Mouse (Mus musculus) urinary bladder, postnatal 10 days (tissue): Measurements from ENCODE around the gene Tubgcp5.

Experiments used
- DNase-seq: peaks from one replicate; pipeline ENCODE4 v3.0.0; 2022; ENCODE audit warnings: low spot score

The Tubgcp5 gene

DNA sequence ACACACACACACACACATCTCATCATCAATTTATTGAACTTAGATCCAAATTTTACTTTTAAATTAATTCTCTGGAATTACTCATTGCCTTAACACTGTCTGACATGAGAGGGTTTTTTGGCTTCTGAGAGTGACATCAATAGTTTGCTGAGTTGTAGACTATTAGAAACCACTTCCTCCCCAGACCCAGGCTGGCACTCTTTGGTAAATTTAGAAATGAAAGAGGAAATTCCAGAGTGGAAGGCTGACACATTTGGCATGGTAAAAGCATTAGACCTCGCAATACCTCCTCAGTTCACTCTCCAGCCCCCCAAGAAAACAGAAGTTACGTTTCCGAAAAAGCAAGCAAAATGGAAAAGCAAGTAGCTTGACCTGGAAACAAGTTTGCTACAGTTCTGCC is 58.8 kb downstream of the Tubgcp5 start:
- DNase-seq: no peak

DNA sequence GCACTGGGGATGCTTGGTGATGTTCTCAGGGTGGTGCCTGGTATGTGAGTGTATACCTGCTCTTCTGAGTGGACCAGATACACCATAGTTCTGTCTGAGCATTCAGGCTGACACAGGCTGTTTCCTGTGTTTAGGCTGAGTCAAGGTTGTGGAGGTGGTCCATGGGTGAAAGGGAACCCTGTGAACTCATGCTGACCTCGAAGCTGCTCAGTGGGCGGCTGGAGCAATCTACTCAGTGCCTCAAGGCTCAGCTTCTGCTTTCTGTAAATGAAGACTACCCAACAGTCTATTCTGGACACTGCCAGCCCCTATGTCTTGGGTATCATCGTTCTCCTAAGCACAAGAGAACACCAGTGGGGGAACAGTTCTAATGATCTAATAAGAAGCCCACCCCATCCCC is 61.6 kb downstream of the Tubgcp5 start:
- no peak for DNase-seq

DNA sequence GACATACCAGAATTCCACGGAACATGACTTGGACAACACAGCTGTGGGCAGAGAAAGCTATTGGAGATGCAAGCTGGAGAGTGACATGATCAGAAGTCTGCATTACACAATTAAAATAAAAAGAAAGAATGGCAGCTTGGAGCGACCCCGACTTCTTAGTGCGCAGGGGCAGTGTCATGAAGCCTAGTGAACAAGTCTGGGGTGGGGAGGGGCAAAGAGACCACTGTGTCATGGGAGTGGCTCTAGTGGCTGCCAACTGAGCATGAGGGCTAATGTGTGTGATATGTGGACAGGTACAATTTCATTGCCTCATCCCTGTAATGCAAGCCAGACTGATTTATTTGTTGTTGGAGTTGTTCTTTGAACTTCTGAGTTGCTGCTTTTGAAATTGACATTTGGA is 62.8 kb downstream of the Tubgcp5 start:
- DNase-seq: no peak

DNA sequence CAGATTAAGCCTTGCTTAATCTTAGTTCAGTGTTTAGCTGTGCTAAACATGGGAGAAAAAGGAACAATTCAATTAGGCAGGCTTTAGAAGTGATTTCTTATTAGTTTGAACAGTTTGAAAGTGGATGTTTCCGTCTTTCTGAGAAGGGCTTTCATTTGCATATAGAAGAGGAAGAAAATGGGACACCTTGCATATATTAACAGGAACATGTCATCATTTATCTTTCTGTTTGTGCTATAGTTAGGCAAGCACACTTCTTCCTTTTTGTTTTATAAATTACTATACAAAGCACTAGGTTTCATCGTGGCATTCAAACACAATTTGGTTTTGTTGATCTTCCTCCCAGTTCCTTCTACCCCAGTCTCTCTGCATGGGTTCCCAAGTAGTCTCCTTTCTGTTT is 63.8 kb downstream of the Tubgcp5 start:
- no peak for DNase-seq

DNA sequence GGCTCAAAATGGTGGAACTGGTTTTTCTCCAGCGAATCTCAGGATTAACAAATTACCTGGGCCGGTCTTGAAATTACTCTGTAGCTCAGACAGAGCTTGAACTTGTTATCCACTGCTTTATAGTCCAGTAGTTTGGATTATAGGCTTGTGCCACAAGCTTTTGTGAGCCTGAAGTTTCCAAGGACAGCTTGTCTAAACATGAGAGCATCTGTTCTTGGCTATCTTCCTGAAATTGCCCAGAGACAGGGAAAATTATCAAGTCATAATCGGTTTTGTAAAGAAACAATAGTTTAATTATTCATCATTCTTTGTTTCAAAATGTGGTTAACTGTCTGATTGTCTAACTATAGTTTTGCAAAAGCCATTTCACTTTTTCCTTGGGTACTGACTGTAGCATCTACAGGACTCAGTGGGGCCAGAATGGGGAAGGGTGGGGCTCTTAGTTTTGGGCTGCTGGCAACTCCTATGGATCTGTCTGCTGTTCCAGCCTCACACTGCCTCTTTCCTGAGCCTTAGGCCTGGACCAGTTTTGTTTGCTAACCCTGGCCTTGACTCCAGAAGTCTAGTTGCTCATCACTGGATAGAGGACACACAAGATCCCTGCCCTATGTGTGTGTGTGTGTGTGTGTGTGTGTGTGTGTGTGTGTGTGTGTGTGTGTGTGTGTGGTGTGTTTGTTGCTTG is 65.0 kb downstream of the Tubgcp5 start:
- DNase-seq: no peak

DNA sequence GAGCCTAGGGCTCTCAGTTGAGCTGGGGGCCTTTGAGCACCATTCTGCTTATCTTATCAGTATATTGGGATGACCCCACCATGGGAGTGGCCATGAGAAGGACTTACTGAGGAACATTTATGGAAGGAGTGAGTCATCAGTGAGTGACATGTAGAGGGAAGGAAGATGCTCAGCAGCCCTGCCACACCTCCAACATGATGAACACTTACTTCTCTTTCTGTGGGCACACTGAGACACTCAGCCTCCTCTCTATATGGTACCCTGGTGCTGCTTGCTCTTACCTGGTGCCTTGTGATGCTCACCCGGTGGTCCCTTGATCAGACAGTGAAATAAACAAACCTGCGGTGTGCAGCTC is 65.5 kb downstream of the Tubgcp5 start:
- DNase-seq: no peak

DNA sequence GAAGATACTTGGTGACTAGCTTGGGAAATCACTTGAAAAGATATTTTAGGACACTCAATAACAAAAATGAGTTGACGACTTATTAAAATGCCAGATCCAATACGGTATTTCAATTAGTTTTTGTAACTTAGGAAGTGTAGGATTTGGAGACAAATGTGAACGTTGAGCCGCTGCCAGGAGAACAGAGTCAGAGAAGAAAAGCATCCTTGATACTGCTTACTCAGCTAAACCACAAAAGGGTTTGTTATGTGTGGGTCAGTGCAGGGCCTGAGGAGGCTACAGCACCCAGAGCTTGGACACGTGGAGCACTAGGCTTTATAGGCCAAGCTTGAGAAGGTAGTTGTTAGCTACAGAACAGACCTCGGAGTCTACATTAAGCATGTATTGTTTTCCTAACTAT is 66.0 kb downstream of the Tubgcp5 start:
- no peak for DNase-seq

DNA sequence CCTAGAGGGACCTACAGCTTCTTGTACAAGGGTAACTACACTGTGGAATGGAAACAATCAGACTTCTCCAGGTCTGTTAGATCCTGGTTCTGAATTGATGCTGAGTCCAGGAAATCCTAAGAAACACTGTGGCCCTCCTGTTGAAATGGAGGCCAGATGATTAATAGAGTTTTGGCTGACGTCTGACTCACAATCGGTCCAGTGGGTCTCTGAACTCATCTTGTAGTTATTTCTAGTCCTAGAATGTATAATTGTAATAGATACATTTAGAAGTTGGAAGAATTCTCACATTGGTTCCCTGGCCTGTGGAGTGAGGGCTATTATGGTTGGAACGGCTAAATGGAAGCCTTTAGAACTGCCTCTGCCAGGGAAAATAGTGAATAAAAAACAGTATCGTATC is 67.2 kb downstream of the Tubgcp5 start:
- no peak for DNase-seq

DNA sequence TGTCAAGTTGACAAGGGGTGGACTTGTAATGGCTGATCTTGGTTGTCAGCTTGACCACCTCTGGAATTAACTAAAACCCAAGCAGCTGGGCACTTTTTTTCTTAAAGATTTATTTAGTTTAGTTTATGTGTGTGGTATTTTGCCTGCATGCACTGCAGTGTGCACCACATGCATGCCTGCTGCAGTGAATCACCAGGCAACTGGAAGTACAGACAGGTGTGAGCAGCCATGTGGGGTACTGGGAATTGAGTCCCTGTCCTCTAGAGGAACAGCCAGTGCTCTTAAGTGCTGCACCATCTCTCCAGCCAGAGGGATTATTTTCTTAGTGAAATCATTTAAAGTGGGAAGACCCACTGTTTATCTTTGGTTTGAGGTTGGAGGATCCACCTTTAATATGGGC is 71.1 kb downstream of the Tubgcp5 start:
- no peak for DNase-seq

DNA sequence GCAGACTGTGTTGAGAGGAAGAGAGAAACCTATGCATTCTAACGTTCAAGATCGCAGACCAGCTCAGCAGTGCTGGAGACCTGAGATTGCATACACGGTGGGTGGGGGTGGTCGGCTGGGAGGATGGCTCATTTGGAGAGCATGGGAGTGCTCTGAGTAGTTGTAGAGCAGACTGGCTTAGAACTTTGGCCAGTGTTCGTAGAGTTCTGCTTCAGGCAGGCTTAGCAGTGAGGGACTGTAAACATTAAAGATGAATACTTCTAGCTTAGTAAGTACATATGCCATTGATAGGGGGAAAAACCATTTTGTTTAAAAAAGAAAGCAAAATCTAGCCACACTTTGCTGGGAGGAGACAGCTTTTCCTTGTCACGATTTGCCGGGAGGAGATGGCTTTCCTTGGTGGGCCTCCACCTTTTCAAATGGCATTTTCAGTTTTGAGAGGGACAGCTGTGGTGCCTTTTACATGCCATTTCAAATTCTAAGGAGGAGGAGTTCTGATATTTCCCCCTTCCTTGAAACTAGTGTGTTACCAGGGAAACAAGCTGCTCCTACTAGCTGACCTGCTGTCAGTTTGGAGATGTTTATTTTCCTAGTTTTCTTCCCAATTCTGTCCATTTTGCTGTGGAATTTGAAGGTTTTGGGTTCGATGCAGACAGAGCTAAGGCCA is 71.9 kb downstream of the Tubgcp5 start:
- no peak for DNase-seq

DNA sequence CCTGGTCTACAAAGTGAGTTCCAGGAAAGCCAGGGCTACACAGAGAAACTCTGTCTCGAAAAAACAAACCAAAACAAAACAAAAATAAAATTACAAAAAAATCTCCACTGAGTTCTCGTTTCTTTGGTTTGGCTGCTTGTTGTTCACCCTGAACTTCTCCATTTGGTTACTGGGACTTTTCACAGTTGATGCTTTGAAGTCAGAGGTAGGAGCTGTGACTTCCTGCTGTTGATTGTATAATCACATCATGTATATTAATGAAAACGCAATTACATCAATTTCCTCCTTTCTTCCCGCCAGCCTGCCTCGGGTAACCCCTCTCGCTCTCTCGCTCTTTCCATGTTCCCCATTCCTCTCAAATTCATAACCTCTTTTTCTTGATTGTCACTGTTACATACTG is 74.3 kb downstream of the Tubgcp5 start:
- no peak for DNase-seq

DNA sequence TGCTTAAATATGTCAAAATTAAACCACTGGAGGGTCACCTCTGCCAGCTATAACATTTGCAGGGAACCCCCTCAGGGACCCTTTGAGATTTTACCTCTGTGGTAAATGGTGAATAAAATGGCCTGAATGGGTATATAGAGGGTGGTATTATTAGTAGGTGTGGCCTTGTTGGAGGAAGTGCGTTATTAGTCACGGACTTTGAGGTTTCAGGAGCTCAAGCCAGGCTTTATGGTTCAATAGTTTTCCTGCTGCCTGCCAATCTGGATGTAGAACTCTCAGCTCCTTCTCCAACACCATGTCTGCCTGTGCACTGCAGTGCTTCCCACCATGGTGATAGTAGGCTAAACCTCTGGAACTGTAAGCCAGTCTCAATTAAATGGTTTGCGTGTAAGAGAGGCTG is 75.3 kb downstream of the Tubgcp5 start:
- DNase-seq: no peak

DNA sequence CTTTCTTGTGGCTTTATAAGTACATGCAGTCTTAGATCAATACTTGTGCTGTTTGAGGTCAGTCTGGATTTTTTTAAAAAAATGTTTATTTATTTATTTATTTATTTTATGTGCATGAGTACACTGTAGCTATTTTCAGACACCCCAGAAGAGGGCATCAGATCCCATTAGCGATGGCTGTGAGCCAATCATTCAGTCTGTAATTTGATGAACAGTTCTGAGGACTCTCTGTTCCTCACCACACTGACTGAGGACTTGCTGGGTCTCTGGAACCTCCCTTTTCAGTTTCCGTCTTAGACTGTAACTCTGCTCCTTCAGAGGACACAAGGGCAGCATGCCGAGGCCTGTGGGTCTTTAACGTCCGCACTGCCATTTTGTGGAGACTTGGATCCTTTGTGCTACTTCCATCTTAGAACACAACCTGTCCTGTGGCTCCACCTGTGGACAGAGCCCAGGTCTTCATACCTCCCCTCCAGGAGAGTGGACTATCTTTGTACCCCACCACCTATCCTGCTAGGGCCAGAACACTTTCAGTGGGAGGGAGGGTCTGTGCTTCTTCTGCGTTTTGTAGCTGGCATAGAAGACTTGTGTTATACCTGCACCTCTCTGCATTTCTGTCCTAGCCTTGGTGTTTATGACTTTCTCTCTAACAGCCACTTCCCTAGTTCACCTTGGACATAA is 76.5 kb downstream of the Tubgcp5 start:
- no peak for DNase-seq

DNA sequence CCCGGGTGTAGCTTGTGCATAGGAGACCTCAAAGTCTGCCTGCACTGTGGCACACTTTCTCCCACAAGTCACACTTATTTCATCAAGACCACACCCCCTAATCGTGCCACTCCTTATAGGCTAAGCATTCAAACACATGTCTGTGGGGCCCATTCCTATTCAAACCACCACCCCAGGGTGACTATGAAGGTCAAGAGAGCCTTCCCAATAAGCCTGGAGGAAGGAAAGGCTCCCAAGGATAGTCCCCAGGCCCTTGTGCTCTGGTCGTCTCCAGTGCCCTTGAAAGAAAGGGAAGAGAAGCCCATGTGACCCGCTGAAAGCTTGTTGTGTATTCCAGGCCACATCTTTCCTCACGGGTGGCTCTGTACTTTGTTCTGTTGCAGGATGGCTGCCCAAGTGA is 77.5 kb downstream of the Tubgcp5 start:
- DNase-seq: no peak

DNA sequence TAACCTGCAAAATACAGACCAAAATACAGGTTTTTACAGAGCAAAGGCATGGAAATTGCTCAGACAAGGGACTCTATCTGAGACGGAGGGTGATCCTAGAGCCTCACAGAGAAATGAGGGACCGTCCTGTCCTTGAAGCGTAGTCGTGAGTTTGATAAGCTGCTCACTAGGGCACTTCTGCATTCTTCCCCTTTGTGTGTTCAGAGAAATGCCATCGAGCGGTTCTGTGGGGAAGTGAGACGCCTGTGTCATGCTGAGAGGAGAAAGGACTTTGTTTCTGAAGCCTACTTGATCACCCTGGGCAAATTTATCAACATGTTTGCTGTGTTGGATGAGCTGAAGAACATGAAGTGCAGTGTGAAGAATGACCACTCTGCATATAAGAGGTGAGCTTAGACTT is 80.7 kb downstream of the Tubgcp5 start:
- DNase-seq: no peak

DNA sequence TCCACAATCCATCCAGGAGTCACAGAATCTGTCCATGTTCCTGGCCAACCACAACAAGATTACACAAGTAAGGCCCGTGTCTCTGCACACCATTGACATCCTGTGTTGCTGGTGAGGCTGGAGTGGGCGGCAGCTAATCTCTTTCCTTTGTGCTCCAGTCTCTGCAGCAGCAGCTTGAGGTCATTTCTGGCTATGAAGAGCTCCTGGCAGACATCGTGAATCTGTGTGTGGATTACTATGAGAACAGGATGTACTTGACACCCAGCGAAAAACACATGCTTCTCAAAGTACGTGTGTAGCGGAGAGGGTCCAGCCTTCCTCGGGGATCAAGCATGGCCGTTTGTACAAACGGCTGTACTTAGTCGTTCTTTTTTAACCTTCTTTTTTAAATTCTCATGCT is 83.8 kb downstream of the Tubgcp5 start:
- no peak for DNase-seq

DNA sequence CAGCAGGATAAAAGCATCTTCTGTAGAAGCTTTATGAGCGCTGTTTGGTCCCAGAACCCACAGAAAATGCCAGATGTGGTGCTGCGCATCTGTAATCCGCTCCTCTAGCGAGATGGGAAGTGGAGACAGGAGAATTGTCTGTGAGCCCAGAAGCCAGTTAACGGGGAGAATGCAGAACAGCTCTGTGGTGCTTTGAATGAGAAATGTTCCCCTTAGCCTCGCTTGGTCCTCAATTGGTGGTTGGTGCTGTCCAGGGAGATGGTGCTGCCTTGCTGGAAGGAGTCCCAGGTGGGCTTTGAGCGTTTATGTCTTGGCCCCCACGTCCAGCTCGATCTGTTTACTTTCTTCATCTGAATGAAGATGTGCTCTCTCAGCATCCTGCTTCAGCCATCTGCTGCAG is 86.9 kb downstream of the Tubgcp5 start:
- no peak for DNase-seq
